Mouse (Mus musculus) limb, embryonic 14.5 days (tissue): ENCODE measurements around the gene Ubp1. TPM values are rescaled to one million over a fixed set of nuclear protein-coding genes. Genes with fewer than 3 reads are reported as not detected.

Experiments used
- ATAC-seq: fragments of 200-750 bp; cut with Nextera tagmentation; 2 replicates; pipeline ENCODE4 v1.8.0; 2017; ENCODE audit warnings: low read depth, moderate number of reproducible peaks, moderate TSS enrichment; ENCODE audit not compliant: low FRiP score
- DNase-seq: peaks from one replicate; pipeline ENCODE4 v3.0.0-alpha.2; 2015; ENCODE audit warnings: low spot score
- H3K27ac ChIP-seq: fragments of 300-500 bp; sonication (generic); replicated peaks from 2 replicates; pipeline ENCODE4 v1.5.1; 2014; ENCODE audit warnings: low read depth, mild to moderate bottlenecking, low read length, moderate library complexity, mixed read lengths
- H3K27me3 ChIP-seq: fragments of 300-500 bp; sonication (generic); 2 replicates; pipeline ENCODE4 v1.6.1; 2014; ENCODE audit warnings: low read length, mixed read lengths; ENCODE audit not compliant: control insufficient read depth, insufficient read depth
- H3K36me3 ChIP-seq: fragments of 300-500 bp; sonication (generic); 2 replicates; pipeline ENCODE4 v1.6.1; 2014; ENCODE audit warnings: mild to moderate bottlenecking, low read length, moderate library complexity, mixed read lengths; ENCODE audit not compliant: control insufficient read depth, insufficient read depth
- H3K4me1 ChIP-seq: fragments of 300-500 bp; sonication (generic); 2 replicates; pipeline ENCODE4 v1.6.1; 2014; ENCODE audit warnings: antibody characterized with exemption, low read length, mixed read lengths; ENCODE audit not compliant: control insufficient read depth, insufficient read depth
- H3K4me2 ChIP-seq: fragments of 300-500 bp; sonication (generic); replicated peaks from 2 replicates; pipeline ENCODE4 v1.6.1; 2014; ENCODE audit warnings: low read depth, mild to moderate bottlenecking, low read length, moderate library complexity; ENCODE audit not compliant: severe bottlenecking
- H3K4me3 ChIP-seq: fragments of 300-500 bp; sonication (generic); replicated peaks from 2 replicates; pipeline ENCODE4 v1.5.1; 2014; ENCODE audit warnings: low read length
- H3K9ac ChIP-seq: fragments of 300-500 bp; sonication (generic); 2 replicates; pipeline ENCODE4 v1.6.1; 2014; ENCODE audit warnings: mild to moderate bottlenecking, low read depth, low read length, moderate library complexity; ENCODE audit not compliant: severe bottlenecking
- H3K9me3 ChIP-seq: fragments of 300-500 bp; sonication (generic); 2 replicates; pipeline ENCODE4 v1.6.1; 2016; ENCODE audit warnings: low read length; ENCODE audit not compliant: control insufficient read depth
- POLR2A ChIP-seq: fragments of 200-500 bp; IDR thresholded peaks from 2 replicates; pipeline ENCODE4 v1.8.0; 2012; ENCODE audit warnings: inconsistent platforms, mild to moderate bottlenecking, moderate library complexity, borderline replicate concordance; ENCODE audit not compliant: insufficient read depth, insufficient read length; ENCODE audit errors: extremely low read depth
- WGBS: fragments of 180-500 bp; shearing (Covaris S2); extraction: QIAGEN DNeasy Blood & Tissue Kit; methylation state at CpG from one replicate; pipeline ENCODE4 v1.1.7; 2014; 5-methylcytosine and 5-hydroxymethylcytosine counted together
- polyA plus RNA-seq, 2 experiments: library from polyadenylated mRNA; depleted of rRNA in 1 of 2; stranded (reverse) in 1 of 2; unstranded in 1 of 2; fragments of >200 nt; fragmentation: Nextera tagmentation in 1 of 2; extraction: Ambion mirVana in 1 of 2; gene quantifications; 2 replicates each; pipeline versions ENCODE4 v1.2.1 to v1.2.3; 2012 to 2014

The Ubp1 gene
- polyA plus RNA-seq, 2 experiments = 42.0 to 159 TPM

- no peaks in the 10 kb centered on the region for H3K4me1 ChIP-seq
- 93% methylated on average over 7 of the region's 7 CpGs for WGBS
- TF ChIP-seq POLR2A = no peak
- H3K36me3 ChIP-seq = peaks cover 87% of the 10 kb centered on the region
- no peaks in the 10 kb centered on the region for H3K9me3 ChIP-seq
- no peak overlapping the region for H3K27ac ChIP-seq
- ATAC-seq (no peak), DNase-seq (no peak)
- H3K4me2 ChIP-seq = no peak overlapping the region
- no peak overlapping the region for H3K9ac ChIP-seq
- H3K27me3 ChIP-seq = no peaks in the 10 kb centered on the region
- H3K4me3 ChIP-seq = no peak overlapping the region
Observed at GRCm38 (mm10) chr9:113968967-113969366, 38.2 kb downstream of the Ubp1 start.

- ATAC-seq = no peak
- Histone ChIP-seq H3K36me3 (peaks cover 87% of the 10 kb centered on the region), H3K9me3 (no peaks in the 10 kb centered on the region), H3K4me3 (no peak overlapping the region), H3K4me1 (no peaks in the 10 kb centered on the region), H3K27me3 (no peaks in the 10 kb centered on the region), H3K4me2 (no peak overlapping the region), H3K27ac (no peak overlapping the region), H3K9ac (no peak overlapping the region)
- 92% methylated on average over 8 of the region's 8 CpGs for WGBS
- TF ChIP-seq POLR2A = no peak
- no peak for DNase-seq
Observed at GRCm38 (mm10) chr9:113969399-113969798, 38.7 kb downstream of the Ubp1 start.

GRCm38 (mm10) chr9:113970041-113970440, 39.3 kb downstream of the Ubp1 start:
- ATAC-seq = no peak
- no peaks in the 10 kb centered on the region for H3K4me1 ChIP-seq
- no peaks in the 10 kb centered on the region for H3K9me3 ChIP-seq
- no peak overlapping the region for H3K9ac ChIP-seq
- H3K27ac ChIP-seq = no peak overlapping the region
- WGBS = 89% methylated on average over 14 of the region's 14 CpGs
- no peak overlapping the region for H3K4me2 ChIP-seq
- no peak for TF ChIP-seq POLR2A
- no peak overlapping the region for H3K4me3 ChIP-seq
- DNase-seq = no peak
- no peaks in the 10 kb centered on the region for H3K27me3 ChIP-seq
- peaks cover 87% of the 10 kb centered on the region for H3K36me3 ChIP-seq

GRCm38 (mm10) chr9:113971615-113972014, 40.9 kb downstream of the Ubp1 start:
- Histone ChIP-seq H3K9me3 (no peaks in the 10 kb centered on the region), H3K27me3 (no peaks in the 10 kb centered on the region), H3K27ac (no peak overlapping the region), H3K4me2 (no peak overlapping the region), H3K9ac (no peak overlapping the region), H3K4me1 (no peaks in the 10 kb centered on the region), H3K36me3 (peaks cover 87% of the 10 kb centered on the region), H3K4me3 (no peak overlapping the region)
- TF ChIP-seq POLR2A = no peak
- ATAC-seq = no peak
- no peak for DNase-seq
- 77% methylated on average over 8 of the region's 8 CpGs for WGBS

- DNase-seq (no peak), ATAC-seq (no peak)
- H3K9ac ChIP-seq = no peak overlapping the region
- no peak overlapping the region for H3K4me3 ChIP-seq
- no peak overlapping the region for H3K27ac ChIP-seq
- H3K9me3 ChIP-seq = no peaks in the 10 kb centered on the region
- peaks cover 89% of the 10 kb centered on the region for H3K36me3 ChIP-seq
- H3K27me3 ChIP-seq = no peaks in the 10 kb centered on the region
- TF ChIP-seq POLR2A = no peak
- WGBS = 93% methylated on average over 4 of the region's 4 CpGs
- no peaks in the 10 kb centered on the region for H3K4me1 ChIP-seq
- no peak overlapping the region for H3K4me2 ChIP-seq
Observed at GRCm38 (mm10) chr9:113973857-113974256, 43.1 kb downstream of the Ubp1 start.

GRCm38 (mm10) chr9:113974945-113975344, 44.2 kb downstream of the Ubp1 start:
- Histone ChIP-seq H3K4me2 (no peak overlapping the region), H3K9me3 (no peaks in the 10 kb centered on the region), H3K4me3 (no peak overlapping the region), H3K4me1 (no peaks in the 10 kb centered on the region), H3K9ac (no peak overlapping the region), H3K27me3 (no peaks in the 10 kb centered on the region), H3K36me3 (peaks cover 87% of the 10 kb centered on the region), H3K27ac (no peak overlapping the region)
- TF ChIP-seq POLR2A = no peak
- WGBS = 91% methylated on average over 4 of the region's 4 CpGs
- DNase-seq = no peak
- ATAC-seq = no peak
